Mouse (Mus musculus) CH12.LX (cell line): ENCODE data around the gene Adrb1. TPM values are rescaled to one million over a fixed set of nuclear protein-coding genes. Genes with fewer than 3 reads are reported as not detected.

Experiments used
- DNase-seq: peaks from one replicate; pipeline ENCODE4 v3.0.0-alpha.2; 2013; ENCODE audit errors: extremely low read depth
- H3K27ac ChIP-seq: 2 replicates; pipeline ENCODE4 v1.5.1; 2012; ENCODE audit warnings: low read depth, mild to moderate bottlenecking, control low read depth, moderate library complexity; ENCODE audit not compliant: insufficient read depth
- H3K27me3 ChIP-seq: replicated peaks from 2 replicates; pipeline ENCODE3; 2012; ENCODE audit warnings: inconsistent platforms
- H3K36me3 ChIP-seq, 2 experiments: replicated peaks in 1 of 2; 2 replicates each; pipeline versions ENCODE3 to v1.6.1; 2012; ENCODE audit warnings: inconsistent platforms in 1 of 2, low read length in 1 of 2, mild to moderate bottlenecking in 1 of 2, mixed read lengths in 1 of 2, moderate library complexity in 1 of 2; ENCODE audit not compliant: control insufficient read depth in 1 of 2, insufficient read depth in 1 of 2
- H3K4me1 ChIP-seq, 2 experiments: 2 replicates each; pipeline ENCODE4 v1.6.1; 2012; ENCODE audit warnings: inconsistent platforms in 1 of 2, moderate library complexity in 1 of 2; ENCODE audit not compliant: insufficient read depth in 2 of 2, control insufficient read depth in 1 of 2
- H3K4me2 ChIP-seq: 2 replicates; pipeline ENCODE4 v1.6.1; 2012; ENCODE audit warnings: low read depth, mild to moderate bottlenecking, control low read depth; ENCODE audit not compliant: poor library complexity, insufficient read depth, severe bottlenecking
- H3K4me3 ChIP-seq, 3 experiments: fragments of 150-350 bp in 1 of 3; sonication (generic) in 1 of 3; replicated peaks in 1 of 3; 2 replicates each; pipeline versions ENCODE3 to v1.5.1; 2011 to 2012; ENCODE audit warnings: low read depth in 2 of 3, low read length in 2 of 3, mild to moderate bottlenecking in 2 of 3, moderate library complexity in 2 of 3, control low read depth in 1 of 3, improper control_type of control experiment in 1 of 3, inconsistent platforms in 1 of 3, mixed read lengths in 1 of 3; ENCODE audit not compliant: poor library complexity in 1 of 3
- H3K79me2 ChIP-seq: replicated peaks from 2 replicates; pipeline ENCODE4 v1.6.1; 2012; ENCODE audit warnings: mild to moderate bottlenecking, moderate library complexity; ENCODE audit not compliant: control insufficient read depth, poor library complexity, insufficient read depth, severe bottlenecking; ENCODE audit errors: extremely low read depth
- H3K9ac ChIP-seq: 2 replicates; pipeline ENCODE4 v1.6.1; 2012; ENCODE audit warnings: low read depth, mild to moderate bottlenecking, control low read depth, moderate library complexity; ENCODE audit not compliant: insufficient read depth
- H3K9me3 ChIP-seq: replicated peaks from 2 replicates; pipeline ENCODE3; 2012; ENCODE audit warnings: low read length, inconsistent platforms, mixed read lengths
- CHD1 ChIP-seq: IDR thresholded peaks from 2 replicates; pipeline ENCODE4 v1.6.1; 2012; ENCODE audit warnings: low read depth, low read length, improper control_type of control experiment, inconsistent platforms
- CHD2 ChIP-seq: IDR thresholded peaks from 2 replicates; pipeline ENCODE4 v1.6.1; 2011; ENCODE audit warnings: low read length, improper control_type of control experiment
- E2F4 ChIP-seq: IDR thresholded peaks from 2 replicates; pipeline ENCODE4 v1.6.1; 2011; ENCODE audit warnings: low read depth, low read length, improper control_type of control experiment; ENCODE audit not compliant: insufficient replicate concordance
- ELF1 ChIP-seq: IDR thresholded peaks from 2 replicates; pipeline ENCODE4 v1.6.1; 2014; ENCODE audit warnings: low read depth, mild to moderate bottlenecking, inconsistent platforms, low read length, improper control_type of control experiment
- ETS1 ChIP-seq: conservative IDR thresholded peaks from 2 replicates; pipeline ENCODE4 v1.6.1; 2012; ENCODE audit warnings: low read depth, mild to moderate bottlenecking, inconsistent platforms, low read length, improper control_type of control experiment, moderate library complexity
- GABPA ChIP-seq: IDR thresholded peaks from 2 replicates; pipeline ENCODE4 v1.6.1; 2012; ENCODE audit warnings: low read depth, low read length, improper control_type of control experiment, inconsistent platforms; ENCODE audit not compliant: insufficient replicate concordance
- NELFE ChIP-seq: IDR thresholded peaks from 2 replicates; pipeline ENCODE4 v1.6.1; 2011; ENCODE audit warnings: low read depth, low read length, improper control_type of control experiment
- NRF1 ChIP-seq: IDR thresholded peaks from 2 replicates; pipeline ENCODE4 v1.6.1; 2014; ENCODE audit warnings: low read depth, mild to moderate bottlenecking, inconsistent platforms, low read length, improper control_type of control experiment, moderate library complexity
- PAX5 ChIP-seq: IDR thresholded peaks from 2 replicates; pipeline ENCODE4 v1.6.1; 2012; ENCODE audit warnings: low read length, inconsistent platforms, mixed read lengths
- POLR2AphosphoS2 ChIP-seq: IDR thresholded peaks from 2 replicates; pipeline ENCODE4 v1.6.1; 2011; ENCODE audit warnings: low read depth, low read length, improper control_type of control experiment
- RAD21 ChIP-seq: IDR thresholded peaks from 2 replicates; pipeline ENCODE4 v1.6.1; 2011; ENCODE audit warnings: low read depth, mild to moderate bottlenecking, low read length, improper control_type of control experiment, moderate library complexity
- SMC3 ChIP-seq: IDR thresholded peaks from 2 replicates; pipeline ENCODE4 v1.6.1; 2011; ENCODE audit warnings: low read depth, low read length, improper control_type of control experiment
- TBP ChIP-seq: conservative IDR thresholded peaks from 2 replicates; pipeline ENCODE4 v1.6.1; 2011; ENCODE audit warnings: low read depth, low read length, improper control_type of control experiment
- TCF12 ChIP-seq: IDR thresholded peaks from 2 replicates; pipeline ENCODE4 v1.6.1; 2014; ENCODE audit warnings: low read depth, mild to moderate bottlenecking, inconsistent platforms, low read length, improper control_type of control experiment
- UBTF ChIP-seq: IDR thresholded peaks from 2 replicates; pipeline ENCODE4 v1.6.1; 2012; ENCODE audit warnings: low read depth, mild to moderate bottlenecking, inconsistent platforms, low read length, improper control_type of control experiment, moderate library complexity
- ZC3H11A ChIP-seq: IDR thresholded peaks from 2 replicates; pipeline ENCODE4 v1.6.1; 2012; ENCODE audit warnings: low read depth, mild to moderate bottlenecking, inconsistent platforms, low read length, improper control_type of control experiment
- ZKSCAN1 ChIP-seq: IDR thresholded peaks from 2 replicates; pipeline ENCODE4 v1.6.1; 2012; ENCODE audit warnings: low read depth, inconsistent platforms, low read length, improper control_type of control experiment, borderline replicate concordance
- dilution Hi-C: fragments of 300-500 bp; cut with MboI; formaldehyde crosslinking; loops from 2 replicates; pipeline ENCODE4 v1.14.3; 2020; ENCODE audit warnings: low sequenced_read_pairs; ENCODE audit not compliant: extremely low pct_unique_long_range_greater_than_20kb, extremely low pct_ligation_motif_present
- in situ Hi-C: fragments of 300-500 bp; cut with MboI; formaldehyde crosslinking; loops from 3 replicates; pipeline ENCODE4 v1.14.3; 2019; ENCODE audit warnings: low sequenced_read_pairs, low pct_ligation_motif_present, low pct_unique_long_range_greater_than_20kb, mixed read lengths
- polyA plus RNA-seq: library from polyadenylated mRNA; unstranded; fragments of >175 nt; gene quantifications from 2 replicates; pipeline ENCODE4 v1.2.1, GENCODE M21; 2012; ENCODE audit warnings: low read depth; ENCODE audit not compliant: insufficient read length
- total RNA-seq, 2 experiments: library from RNA; depleted of rRNA; stranded (reverse); fragments of 300-350 nt in 1 of 2; fragments of >200 nt in 1 of 2; gene quantifications; 2 replicates each; pipeline ENCODE4 v1.2.3; 2012 to 2014

Gene Adrb1
- total and polyA plus RNA-seq, 3 experiments, result not detected

GRCm38 (mm10) chr19:56700848-56701247 is 21.2 kb upstream of the Adrb1 start:
- Histone ChIP-seq H3K27ac (no peak overlapping the region), H3K27me3 (no peaks in the 10 kb centered on the region)
- DNase-seq, result no peak
- no peak for TF ChIP-seq UBTF
- TF ChIP-seq ELF1, result no peak
- TF ChIP-seq TBP, result no peak
- no peak for TF ChIP-seq CHD1
- TF ChIP-seq POLR2AphosphoS2, result no peak
- no peak for TF ChIP-seq RAD21
- TF ChIP-seq NELFE, result no peak
- no peak for TF ChIP-seq ETS1
- TF ChIP-seq NRF1, result no peak
- no peak for TF ChIP-seq PAX5
- no peak for TF ChIP-seq SMC3
- TF ChIP-seq TCF12, result no peak
- TF ChIP-seq ZC3H11A, result no peak
- TF ChIP-seq, all 38 proteins: peak for 0
- Histone ChIP-seq H3K9me3 (no peaks in the 10 kb centered on the region), H3K9ac (no peak overlapping the region), H3K79me2 (no peaks in the 10 kb centered on the region), H3K36me3 (no peaks in the 10 kb centered on the region), H3K4me1 (peaks cover 13 to 23% of the 10 kb centered on the region in 2 experiments), H3K4me3 (no peak overlapping the region), H3K4me2 (no peak overlapping the region)
- dilution Hi-C loops (no loop called here), in situ Hi-C loops (no loop called here)

- dilution Hi-C loops, result no loop called here
- in situ Hi-C loops, result no loop called here
- Histone ChIP-seq H3K9me3 (no peaks in the 10 kb centered on the region), H3K27ac (no peak overlapping the region), H3K4me2 (no peak overlapping the region), H3K27me3 (no peaks in the 10 kb centered on the region), H3K4me3 (no peak overlapping the region), H3K9ac (no peak overlapping the region), H3K4me1 (peaks cover 13 to 23% of the 10 kb centered on the region in 2 experiments), H3K79me2 (no peaks in the 10 kb centered on the region), H3K36me3 (no peaks in the 10 kb centered on the region)
- DNase-seq, result no peak
- TF ChIP-seq GABPA, result no peak
- no peak for TF ChIP-seq E2F4
- TF ChIP-seq CHD2, result no peak
- TF ChIP-seq RAD21, result no peak
- no peak for TF ChIP-seq ZKSCAN1
Observed at GRCm38 (mm10) chr19:56701404-56702033, 20.5 kb upstream of the Adrb1 start.
